Mouse (Mus musculus): ENCODE measurements around the gene Gm19935. TPM values are rescaled to one million over a fixed set of nuclear protein-coding genes. Genes with fewer than 3 reads are reported as not detected.

Gene Gm19935
- polyA plus RNA-seq, 2 experiments, result not detected

DNA sequence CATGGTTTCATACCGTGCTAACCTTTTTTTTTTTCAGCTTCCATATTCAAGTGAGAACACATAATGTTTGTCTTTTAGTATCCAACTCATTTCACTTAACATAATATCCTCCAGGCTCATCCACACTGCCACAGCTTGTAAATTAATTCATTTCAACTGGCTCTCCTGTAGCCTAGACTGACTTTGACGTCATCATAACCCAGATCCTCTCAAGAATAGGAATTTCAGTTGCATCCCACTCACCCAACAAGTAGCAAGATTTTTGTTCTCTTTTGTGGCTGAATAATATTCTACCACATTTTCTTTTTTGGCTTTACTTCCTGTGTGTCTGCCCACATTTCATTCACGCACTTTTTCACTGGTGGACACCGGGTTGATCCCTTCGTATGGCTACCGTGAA is 20.2 kb upstream of the Gm19935 start:
- DNase-seq (ENCODE audit: low spot score), result no peak
- 91% methylated on average over 6 of the region's 6 CpGs for WGBS

DNA sequence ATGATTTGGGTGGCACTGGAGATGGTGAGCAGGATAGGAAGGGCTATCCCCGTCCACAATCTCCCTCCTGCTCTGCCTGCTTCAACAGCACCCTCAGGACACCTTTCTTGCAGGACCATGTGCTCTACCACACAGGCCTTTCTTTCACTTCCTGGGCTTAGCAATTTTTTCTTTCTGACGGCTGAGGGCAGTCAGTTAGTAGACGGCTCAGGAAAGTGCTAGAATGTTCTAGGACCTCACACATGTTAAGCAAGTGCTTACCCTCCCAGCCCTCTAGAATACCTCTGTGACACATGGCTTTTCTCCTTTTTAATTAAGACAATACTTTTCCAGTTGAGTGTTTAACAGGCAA is 17.1 kb upstream of the Gm19935 start:
- H3K9me3 ChIP-seq (ENCODE audit: control insufficient read depth, low read length), result no peaks in the 10 kb centered on the region
- H3K4me1 ChIP-seq (ENCODE audit: control insufficient read depth, insufficient read depth, low read length), result peaks cover 9% of the 10 kb centered on the region; the same call in 1 of the 2 replicates
- no peaks in the 10 kb centered on the region for H3K36me3 ChIP-seq (ENCODE audit: control insufficient read depth, insufficient read depth, low read length)
- DNase-seq (ENCODE audit: low spot score) (no peak), ATAC-seq (ENCODE audit: low FRiP score, low read depth) (no peak)
- 67% methylated on average over 3 of the region's 3 CpGs for WGBS
- TF ChIP-seq POLR2A (IDR thresholded peaks at IDR 0.05; ENCODE audit: borderline replicate concordance, extremely low read depth, insufficient read depth, insufficient read length), result no peak
- H3K27ac ChIP-seq (replicated peaks; ENCODE audit: low read depth, low read length), result no peak overlapping the region
- H3K4me2 ChIP-seq (replicated peaks; ENCODE audit: low read depth, low read length, severe bottlenecking), result no peak overlapping the region
- no peaks in the 10 kb centered on the region for H3K27me3 ChIP-seq (ENCODE audit: control insufficient read depth, insufficient read depth, low read length)
- no peak overlapping the region for H3K9ac ChIP-seq (ENCODE audit: low read depth, low read length, severe bottlenecking)
- no peak overlapping the region for H3K4me3 ChIP-seq (replicated peaks; ENCODE audit: low read length)

More for the DNA sequence above, 20.2 kb upstream of the Gm19935 start:
- Histone ChIP-seq H3K4me3 (replicated peaks; ENCODE audit: low read length) (no peak overlapping the region), H3K4me1 (ENCODE audit: control insufficient read depth, insufficient read depth, low read length) (peaks cover 4% of the 10 kb centered on the region), H3K27ac (replicated peaks; ENCODE audit: low read depth, low read length) (no peak overlapping the region), H3K9ac (ENCODE audit: low read depth, low read length, severe bottlenecking) (no peak overlapping the region), H3K4me2 (replicated peaks; ENCODE audit: low read depth, low read length, severe bottlenecking) (no peak overlapping the region), H3K36me3 (ENCODE audit: control insufficient read depth, insufficient read depth, low read length) (no peaks in the 10 kb centered on the region), H3K27me3 (ENCODE audit: control insufficient read depth, insufficient read depth, low read length) (no peaks in the 10 kb centered on the region), H3K9me3 (ENCODE audit: control insufficient read depth, low read length) (no peaks in the 10 kb centered on the region)
- no peak for ATAC-seq (ENCODE audit: low FRiP score, low read depth)
- no peak for TF ChIP-seq POLR2A (IDR thresholded peaks at IDR 0.05; ENCODE audit: borderline replicate concordance, extremely low read depth, insufficient read depth, insufficient read length)

DNA sequence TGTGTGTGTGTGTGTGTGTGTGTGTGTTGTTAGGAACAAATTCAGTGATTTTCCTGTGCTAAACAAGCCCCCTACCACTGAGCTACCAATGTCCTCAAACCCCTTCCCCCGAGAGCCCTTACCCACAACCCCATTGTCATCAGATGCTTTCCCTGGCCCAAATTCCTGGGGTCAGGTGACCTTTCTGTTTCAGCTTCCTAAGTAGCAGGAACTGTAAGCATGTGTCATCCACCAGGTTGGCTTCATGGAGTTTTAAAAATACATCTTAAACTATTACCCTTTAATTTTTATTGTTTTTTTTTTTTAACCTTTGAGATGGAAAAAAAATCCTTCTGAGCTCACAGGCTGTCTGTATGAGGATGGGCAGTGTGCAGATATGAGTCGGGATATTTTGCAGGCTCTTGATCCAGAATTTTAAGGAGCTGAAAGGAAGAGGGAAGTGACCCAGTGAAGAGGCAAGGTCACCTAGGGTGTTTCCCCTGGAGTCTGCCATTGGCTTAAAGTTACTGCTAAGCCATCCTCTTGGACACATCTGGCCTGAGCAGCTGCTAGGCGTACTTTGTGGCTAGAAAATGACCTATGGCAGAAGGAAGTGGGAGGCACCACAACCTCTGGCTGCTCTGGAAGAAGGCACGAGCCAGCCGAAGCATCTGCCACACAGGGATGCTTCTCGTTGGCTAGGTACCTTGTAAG is 16.6 kb upstream of the Gm19935 start:
- ATAC-seq (ENCODE audit: low FRiP score, low read depth), result no peak
- 56% methylated on average over 6 of the region's 6 CpGs for WGBS
- no peak overlapping the region for H3K4me3 ChIP-seq (replicated peaks; ENCODE audit: low read length)
- peaks cover 10% of the 10 kb centered on the region; the same call in 1 of the 2 replicates for H3K4me1 ChIP-seq (ENCODE audit: control insufficient read depth, insufficient read depth, low read length)
- no peak overlapping the region for H3K4me2 ChIP-seq (replicated peaks; ENCODE audit: low read depth, low read length, severe bottlenecking)
- no peaks in the 10 kb centered on the region for H3K36me3 ChIP-seq (ENCODE audit: control insufficient read depth, insufficient read depth, low read length)
- H3K27me3 ChIP-seq (ENCODE audit: control insufficient read depth, insufficient read depth, low read length), result no peaks in the 10 kb centered on the region
- H3K9me3 ChIP-seq (ENCODE audit: control insufficient read depth, low read length), result no peaks in the 10 kb centered on the region
- no peak for TF ChIP-seq POLR2A (IDR thresholded peaks at IDR 0.05; ENCODE audit: borderline replicate concordance, extremely low read depth, insufficient read depth, insufficient read length)
- no peak for DNase-seq (ENCODE audit: low spot score)
- no peak overlapping the region for H3K9ac ChIP-seq (ENCODE audit: low read depth, low read length, severe bottlenecking)
- H3K27ac ChIP-seq (replicated peaks; ENCODE audit: low read depth, low read length), result no peak overlapping the region

DNA sequence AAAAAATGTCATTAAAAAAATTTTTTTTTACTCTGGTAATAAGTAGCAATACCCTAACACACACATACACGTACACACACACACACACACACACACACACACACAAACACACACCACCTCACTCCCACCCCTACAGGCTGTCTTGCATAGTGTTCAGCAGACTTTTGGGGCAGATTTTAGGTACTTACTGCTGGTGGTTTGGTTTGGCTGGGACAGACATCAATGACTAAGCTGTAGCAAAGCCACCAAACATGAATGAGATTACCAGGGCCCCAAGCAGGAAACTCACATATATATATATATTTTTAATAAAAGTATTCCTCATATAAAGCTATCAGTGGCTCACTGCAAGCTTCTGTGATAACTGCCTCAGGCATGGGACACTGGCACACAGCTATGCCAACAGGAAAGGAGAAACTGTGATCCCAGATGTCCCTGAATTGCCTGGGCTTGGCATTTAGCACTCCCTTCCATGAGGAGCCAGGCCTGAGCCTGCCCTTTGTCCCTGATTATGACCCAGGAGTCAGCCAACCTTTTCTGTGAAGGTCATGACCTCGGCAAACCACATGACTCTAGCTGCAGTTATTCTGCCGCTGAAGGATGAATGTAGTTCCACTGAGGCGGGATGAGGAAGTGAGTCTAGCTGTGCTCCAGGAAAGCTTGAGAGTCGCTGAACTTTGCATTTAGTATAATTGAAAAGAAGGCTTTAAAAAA is 15.5 kb upstream of the Gm19935 start:
- Histone ChIP-seq H3K9ac (ENCODE audit: low read depth, low read length, severe bottlenecking) (no peak overlapping the region), H3K27me3 (ENCODE audit: control insufficient read depth, insufficient read depth, low read length) (no peaks in the 10 kb centered on the region), H3K27ac (replicated peaks; ENCODE audit: low read depth, low read length) (no peak overlapping the region), H3K4me3 (replicated peaks; ENCODE audit: low read length) (no peak overlapping the region), H3K4me1 (ENCODE audit: control insufficient read depth, insufficient read depth, low read length) (peaks cover 15% of the 10 kb centered on the region), H3K4me2 (replicated peaks; ENCODE audit: low read depth, low read length, severe bottlenecking) (no peak overlapping the region), H3K36me3 (ENCODE audit: control insufficient read depth, insufficient read depth, low read length) (no peaks in the 10 kb centered on the region), H3K9me3 (ENCODE audit: control insufficient read depth, low read length) (no peaks in the 10 kb centered on the region)
- DNase-seq (ENCODE audit: low spot score), result no peak
- WGBS, result 40% methylated on average over 5 of the region's 5 CpGs
- no peak for ATAC-seq (ENCODE audit: low FRiP score, low read depth)
- no peak for TF ChIP-seq POLR2A (IDR thresholded peaks at IDR 0.05; ENCODE audit: borderline replicate concordance, extremely low read depth, insufficient read depth, insufficient read length)

DNA sequence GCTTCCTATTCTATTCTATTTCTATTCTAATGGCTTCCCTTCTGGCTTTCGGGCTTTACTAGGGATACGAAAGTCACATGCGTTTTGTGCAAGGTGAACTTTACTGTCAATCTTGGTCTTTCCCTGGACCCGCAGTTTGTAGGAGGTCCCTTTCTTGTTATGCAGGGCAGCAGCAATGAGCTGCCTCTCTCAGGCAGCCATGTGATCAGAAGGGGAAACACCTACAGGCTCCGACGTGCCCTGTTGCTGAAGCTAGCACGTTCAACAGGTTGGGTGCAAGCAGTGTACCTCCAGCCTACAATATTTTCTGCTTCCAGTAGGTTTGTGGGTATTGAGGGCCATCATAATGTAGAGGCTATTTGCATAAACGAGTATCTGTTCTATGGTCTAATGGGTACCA is 13.8 kb upstream of the Gm19935 start:
- no peaks in the 10 kb centered on the region for H3K9me3 ChIP-seq (ENCODE audit: control insufficient read depth, low read length)
- DNase-seq (ENCODE audit: low spot score), result no peak
- peaks cover 15% of the 10 kb centered on the region for H3K4me1 ChIP-seq (ENCODE audit: control insufficient read depth, insufficient read depth, low read length)
- ATAC-seq (ENCODE audit: low FRiP score, low read depth), result no peak
- H3K27ac ChIP-seq (replicated peaks; ENCODE audit: low read depth, low read length), result no peak overlapping the region
- H3K27me3 ChIP-seq (ENCODE audit: control insufficient read depth, insufficient read depth, low read length), result no peaks in the 10 kb centered on the region
- no peak for TF ChIP-seq POLR2A (IDR thresholded peaks at IDR 0.05; ENCODE audit: borderline replicate concordance, extremely low read depth, insufficient read depth, insufficient read length)
- no peak overlapping the region for H3K9ac ChIP-seq (ENCODE audit: low read depth, low read length, severe bottlenecking)
- H3K4me2 ChIP-seq (replicated peaks; ENCODE audit: low read depth, low read length, severe bottlenecking), result no peak overlapping the region
- H3K36me3 ChIP-seq (ENCODE audit: control insufficient read depth, insufficient read depth, low read length), result no peaks in the 10 kb centered on the region
- H3K4me3 ChIP-seq (replicated peaks; ENCODE audit: low read length), result no peak overlapping the region
- 58% methylated on average over 8 of the region's 8 CpGs for WGBS

Data from limb, embryonic 14.5 days (tissue).